Mouse (Mus musculus): ENCODE results near the gene Fam89b. TPM values are rescaled to one million over a fixed set of nuclear protein-coding genes. Genes with fewer than 3 reads are reported as not detected.

The Fam89b gene
- total and polyA plus RNA-seq, 3 experiments = 29.6 to 60.2 TPM; not detected in 1

DNA sequence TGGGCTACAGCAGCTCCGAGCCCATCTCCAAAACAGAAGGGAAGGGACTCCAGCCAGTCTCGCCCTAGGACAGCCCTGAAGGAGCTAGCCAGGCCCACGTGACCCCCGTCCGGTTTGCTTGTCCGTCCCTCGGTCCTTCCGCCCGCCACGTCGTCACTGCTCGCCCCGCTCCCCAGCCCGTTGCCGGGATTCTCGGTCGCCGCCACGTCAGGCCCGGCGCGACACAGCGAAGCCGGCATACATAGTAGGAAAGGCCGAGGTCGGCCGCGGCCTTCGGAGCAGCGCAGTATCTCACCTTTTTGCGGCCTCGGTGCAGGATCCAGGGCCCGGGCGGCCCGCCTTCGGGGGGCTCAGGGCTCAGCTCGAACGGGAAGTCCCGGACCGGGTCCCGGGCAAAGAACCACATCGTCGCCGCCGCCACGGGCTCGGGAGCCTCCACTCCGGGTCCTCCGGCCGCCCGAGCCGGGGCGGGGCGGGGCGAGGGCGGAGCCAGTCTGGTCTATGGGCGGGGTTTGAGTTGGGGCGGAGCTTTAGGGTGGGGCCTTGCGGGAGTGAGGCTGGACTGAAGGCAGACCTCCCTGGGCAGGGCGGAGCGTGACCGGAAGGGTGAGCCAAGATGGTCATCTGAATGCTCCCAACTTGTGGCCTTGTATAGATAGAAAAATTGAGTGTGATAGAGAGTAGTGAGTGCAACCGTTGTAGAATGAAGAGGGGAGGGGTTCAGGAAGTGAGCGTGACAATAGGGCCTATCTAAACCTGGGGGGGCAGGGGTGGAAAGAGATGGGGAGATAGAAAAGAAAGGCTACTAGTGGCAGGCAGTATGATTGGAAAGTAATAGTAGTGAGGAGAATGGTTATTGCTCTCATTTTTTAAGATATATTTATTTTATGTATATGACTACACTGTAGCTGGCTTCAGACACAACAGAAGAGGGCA lies 41.7 kb upstream of the Fam89b start, which contains the start of gene Scyl1 (continued):
- TF ChIP-seq MXI1 (IDR thresholded peaks at IDR 0.05; ENCODE audit: low read depth, low read length) = peak; percentile 82
- peak; percentile 78 for TF ChIP-seq HCFC1 (IDR thresholded peaks at IDR 0.05; ENCODE audit: low read depth, low read length)
- TF ChIP-seq TBP (IDR thresholded peaks at IDR 0.05; ENCODE audit: low read depth, low read length) = 0 out of 2 replicates have a peak, but pooled peaks have one; percentile 14
- TF ChIP-seq JUND (IDR thresholded peaks at IDR 0.05; ENCODE audit: low read depth, low read length) = no peak
- no peak for TF ChIP-seq GABPA (IDR thresholded peaks at IDR 0.05; ENCODE audit: low read depth, low read length)
- no peak for TF ChIP-seq RCOR1 (IDR thresholded peaks at IDR 0.05; ENCODE audit: low read depth, low read length)
- TF ChIP-seq ETS1 (IDR thresholded peaks at IDR 0.05; ENCODE audit: low read depth, low read length) = no peak
- no peak for TF ChIP-seq ZKSCAN1 (IDR thresholded peaks at IDR 0.05; ENCODE audit: low read depth, low read length)
- TF ChIP-seq MAFK (IDR thresholded peaks at IDR 0.05; ENCODE audit: borderline replicate concordance, low read depth, low read length) = no peak
- peak; percentile 76 for TF ChIP-seq MAX (IDR thresholded peaks at IDR 0.05; ENCODE audit: low read length)
- peak; percentile 77 for TF ChIP-seq NELFE (IDR thresholded peaks at IDR 0.05; ENCODE audit: low read depth, low read length)
- TF ChIP-seq ELF1 (IDR thresholded peaks at IDR 0.05; ENCODE audit: low read depth, low read length) = peak; percentile 32; the same call in 1 of the 2 replicates
- no peak for TF ChIP-seq CTCF (IDR thresholded peaks at IDR 0.05 in 2 of 3, conservative IDR thresholded peaks at IDR 0.05 in 1 of 3; ENCODE audit: control insufficient read depth in 1 of 3, insufficient read depth in 1 of 3, low read depth in 2 of 3, low read length in 3 of 3, poor library complexity in 1 of 3, severe bottlenecking in 1 of 3)
- TF ChIP-seq SMC3 (IDR thresholded peaks at IDR 0.05; ENCODE audit: low read depth, low read length) = peak; percentile 4; the same call in 1 of the 2 replicates
- TF ChIP-seq ZMIZ1 (IDR thresholded peaks at IDR 0.05; ENCODE audit: low read depth, low read length) = no peak
- no peak for TF ChIP-seq ZC3H11A (IDR thresholded peaks at IDR 0.05; ENCODE audit: low read depth, low read length)
- no peak; the same call in 1 of the 2 replicates for TF ChIP-seq BHLHE40 (IDR thresholded peaks at IDR 0.05; ENCODE audit: borderline replicate concordance, low read depth, low read length)
- TF ChIP-seq UBTF (IDR thresholded peaks at IDR 0.05; ENCODE audit: borderline replicate concordance, insufficient read depth, low read depth, low read length) = peak; percentile 100
- no peak for TF ChIP-seq RAD21 (IDR thresholded peaks at IDR 0.05; ENCODE audit: low read depth, low read length)
- TF ChIP-seq MYC (IDR thresholded peaks at IDR 0.05; ENCODE audit: low read depth, low read length) = 0 out of 2 replicates have a peak, but pooled peaks have one; percentile 24
- no peak for TF ChIP-seq CHD1 (IDR thresholded peaks at IDR 0.05; ENCODE audit: low read depth, low read length)
- TF ChIP-seq USF2 (IDR thresholded peaks at IDR 0.05; ENCODE audit: borderline replicate concordance in 1 of 2, insufficient read depth in 1 of 2, low read depth in 1 of 2, low read length in 2 of 2) = peak; percentile 30 to 67; a peak in 2 of 4 replicates
- TF ChIP-seq MYB (IDR thresholded peaks at IDR 0.05; ENCODE audit: low read depth, low read length) = no peak
- TF ChIP-seq GATA1 (IDR thresholded peaks at IDR 0.05; ENCODE audit: low read depth, low read length) = 0 out of 2 replicates have a peak, but pooled peaks have one; percentile 34
